Mouse (Mus musculus) forebrain, postnatal 0 days (tissue): ENCODE results near the gene Mettl13. TPM values are rescaled to one million over a fixed set of nuclear protein-coding genes. Genes with fewer than 3 reads are reported as not detected.

Experiments used
- ATAC-seq: fragments of 200-750 bp; cut with Nextera tagmentation; 2 replicates; pipeline ENCODE4 v1.8.0; 2017; ENCODE audit warnings: mild to moderate bottlenecking, moderate library complexity
- DNase-seq: peaks from one replicate; pipeline ENCODE4 v3.0.0-alpha.2; 2015
- H3K27ac ChIP-seq: fragments of 300-500 bp; sonication (generic); 2 replicates; pipeline ENCODE4 v1.5.1; 2014; ENCODE audit warnings: low read depth, mild to moderate bottlenecking, antibody characterized with exemption, low read length, moderate library complexity, mixed read lengths
- H3K27me3 ChIP-seq: fragments of 300-500 bp; sonication (generic); 2 replicates; pipeline ENCODE4 v1.6.1; 2014; ENCODE audit warnings: mild to moderate bottlenecking, low read length, mixed read lengths; ENCODE audit not compliant: insufficient read depth
- H3K36me3 ChIP-seq: fragments of 300-500 bp; sonication (generic); 2 replicates; pipeline ENCODE4 v1.6.1; 2014; ENCODE audit warnings: mild to moderate bottlenecking, moderate library complexity; ENCODE audit not compliant: insufficient read depth
- H3K4me1 ChIP-seq: fragments of 300-500 bp; sonication (generic); 2 replicates; pipeline ENCODE4 v1.6.1; 2014; ENCODE audit warnings: antibody characterized with exemption; ENCODE audit not compliant: insufficient read depth
- H3K4me2 ChIP-seq: fragments of 300-500 bp; sonication (generic); 2 replicates; pipeline ENCODE4 v1.6.1; 2014; ENCODE audit warnings: low read depth, mild to moderate bottlenecking, moderate library complexity
- H3K4me3 ChIP-seq: fragments of 300-500 bp; sonication (generic); 2 replicates; pipeline ENCODE4 v1.5.1; 2014; ENCODE audit warnings: low read depth, low read length, mixed read lengths
- H3K9ac ChIP-seq: fragments of 300-500 bp; sonication (generic); 2 replicates; pipeline ENCODE4 v1.6.1; 2014; ENCODE audit warnings: mild to moderate bottlenecking
- H3K9me3 ChIP-seq: fragments of 300-500 bp; sonication (generic); 2 replicates; pipeline ENCODE4 v1.6.1; 2016; ENCODE audit warnings: low read length
- CTCF ChIP-seq: sonication (generic); IDR thresholded peaks from 2 replicates; pipeline ENCODE4 v1.5.1; 2016; ENCODE audit warnings: antibody characterized with exemption, control low read depth, low read depth
- WGBS: fragments of 180-500 bp; shearing (Covaris S2); extraction: QIAGEN DNeasy Blood & Tissue Kit; methylation state at CpG from one replicate; pipeline ENCODE4 v1.1.7; 2014; 5-methylcytosine and 5-hydroxymethylcytosine counted together
- polyA plus RNA-seq: library from polyadenylated mRNA; unstranded; fragments of >200 nt; fragmentation: Nextera tagmentation; extraction: Ambion mirVana; gene quantifications from 2 replicates; pipeline ENCODE4 v1.2.1, GENCODE M21; 2015
- total RNA-seq: library from RNA; depleted of rRNA; stranded (reverse); fragments of >200 nt; gene quantifications from 2 replicates; pipeline ENCODE4 v1.2.3, GENCODE M21; 2014; rRNA removed

Gene Mettl13
- total and polyA plus RNA-seq, 2 experiments from 2014 or later = 15.2 to 17.0 TPM

GRCm38 (mm10) chr1:162509329-162510012 lies 38.9 kb downstream of the Mettl13 start:
- no peak overlapping the region for H3K27ac ChIP-seq
- H3K4me2 ChIP-seq = no peak overlapping the region
- no peaks in the 10 kb centered on the region for H3K4me1 ChIP-seq
- H3K36me3 ChIP-seq = no peaks in the 10 kb centered on the region
- no peaks in the 10 kb centered on the region for H3K27me3 ChIP-seq
- no peak for TF ChIP-seq CTCF
- ATAC-seq (no peak), DNase-seq (no peak)
- H3K9ac ChIP-seq = no peak overlapping the region
- no peak overlapping the region for H3K4me3 ChIP-seq
- WGBS = 64% methylated on average over 12 of the region's 12 CpGs
- no peaks in the 10 kb centered on the region for H3K9me3 ChIP-seq

GRCm38 (mm10) chr1:162508211-162509005 lies 39.9 kb downstream of the Mettl13 start:
- DNase-seq (no peak), ATAC-seq (peak; percentile 47)
- Histone ChIP-seq H3K9ac (no peak overlapping the region), H3K4me3 (no peak overlapping the region), H3K9me3 (no peaks in the 10 kb centered on the region), H3K27me3 (no peaks in the 10 kb centered on the region), H3K27ac (no peak overlapping the region), H3K36me3 (no peaks in the 10 kb centered on the region), H3K4me2 (no peak overlapping the region), H3K4me1 (no peaks in the 10 kb centered on the region)
- no peak for TF ChIP-seq CTCF
- WGBS = 80% methylated on average over 4 of the region's 4 CpGs

GRCm38 (mm10) chr1:162506516-162506915 lies 41.8 kb downstream of the Mettl13 start:
- 93% methylated on average over 4 of the region's 4 CpGs for WGBS

GRCm38 (mm10) chr1:162505649-162506048 lies 42.7 kb downstream of the Mettl13 start:
- Histone ChIP-seq H3K4me2 (no peak overlapping the region), H3K27ac (no peak overlapping the region), H3K4me1 (no peaks in the 10 kb centered on the region), H3K9me3 (no peaks in the 10 kb centered on the region), H3K27me3 (no peaks in the 10 kb centered on the region), H3K4me3 (no peak overlapping the region), H3K36me3 (no peaks in the 10 kb centered on the region), H3K9ac (no peak overlapping the region)
- WGBS = 90% methylated on average over 6 of the region's 6 CpGs
- ATAC-seq (no peak), DNase-seq (no peak)
- TF ChIP-seq CTCF = no peak

More at GRCm38 (mm10) chr1:162506516-162506915, 41.8 kb downstream of the Mettl13 start:
- Histone ChIP-seq H3K36me3 (no peaks in the 10 kb centered on the region), H3K4me2 (no peak overlapping the region), H3K9ac (no peak overlapping the region), H3K27ac (no peak overlapping the region), H3K9me3 (no peaks in the 10 kb centered on the region), H3K4me1 (no peaks in the 10 kb centered on the region), H3K27me3 (no peaks in the 10 kb centered on the region), H3K4me3 (no peak overlapping the region)
- DNase-seq = no peak
- TF ChIP-seq CTCF = no peak
- no peak for ATAC-seq

Other genes starting within 250 kb of the Mettl13 start
- 60.4 and 74.4 TPM in 2 replicates for gene Dnm3, start 70.5 kb downstream of the Mettl13 start, total RNA-seq
- gene Dnm3, start 70.5 kb downstream of the Mettl13 start, polyA plus RNA-seq = 27.5 and 45.3 TPM in 2 replicates
- 34.9 and 40.0 TPM in 2 replicates for gene Vamp4, start 22.0 kb upstream of the Mettl13 start, total RNA-seq
- 64.0 and 79.1 TPM in 2 replicates for gene Vamp4, start 22.0 kb upstream of the Mettl13 start, polyA plus RNA-seq
- 0.15 TPM in 1 of 2 replicates, not detected in the other for gene Myoc, start 90.6 kb upstream of the Mettl13 start, total RNA-seq
- 0.35 TPM in 1 of 2 replicates, not detected in the other for gene Myoc, start 90.6 kb upstream of the Mettl13 start, polyA plus RNA-seq
- not detected in 2 replicates for gene Myocos, start 109.7 kb upstream of the Mettl13 start, total RNA-seq
- not detected in 2 replicates for gene Myocos, start 109.7 kb upstream of the Mettl13 start, polyA plus RNA-seq
- 52.5 and 72.5 TPM in 2 replicates for gene Prrc2c, start 192.0 kb upstream of the Mettl13 start, total RNA-seq
- gene Prrc2c, start 192.0 kb upstream of the Mettl13 start, polyA plus RNA-seq = 60.9 and 122 TPM in 2 replicates